Mouse (Mus musculus): ENCODE data around the gene Defb22.

Gene Defb22

GRCm38 (mm10) chr2:152439833-152440232 lies 50.1 kb downstream of the Defb22 start:
- DNase-seq (ENCODE audit: low read depth), result no peak

- DNase-seq (ENCODE audit: low read depth), result peak; percentile 39
Observed at GRCm38 (mm10) chr2:152438963-152439362, 51.0 kb downstream of the Defb22 start.

DNA sequence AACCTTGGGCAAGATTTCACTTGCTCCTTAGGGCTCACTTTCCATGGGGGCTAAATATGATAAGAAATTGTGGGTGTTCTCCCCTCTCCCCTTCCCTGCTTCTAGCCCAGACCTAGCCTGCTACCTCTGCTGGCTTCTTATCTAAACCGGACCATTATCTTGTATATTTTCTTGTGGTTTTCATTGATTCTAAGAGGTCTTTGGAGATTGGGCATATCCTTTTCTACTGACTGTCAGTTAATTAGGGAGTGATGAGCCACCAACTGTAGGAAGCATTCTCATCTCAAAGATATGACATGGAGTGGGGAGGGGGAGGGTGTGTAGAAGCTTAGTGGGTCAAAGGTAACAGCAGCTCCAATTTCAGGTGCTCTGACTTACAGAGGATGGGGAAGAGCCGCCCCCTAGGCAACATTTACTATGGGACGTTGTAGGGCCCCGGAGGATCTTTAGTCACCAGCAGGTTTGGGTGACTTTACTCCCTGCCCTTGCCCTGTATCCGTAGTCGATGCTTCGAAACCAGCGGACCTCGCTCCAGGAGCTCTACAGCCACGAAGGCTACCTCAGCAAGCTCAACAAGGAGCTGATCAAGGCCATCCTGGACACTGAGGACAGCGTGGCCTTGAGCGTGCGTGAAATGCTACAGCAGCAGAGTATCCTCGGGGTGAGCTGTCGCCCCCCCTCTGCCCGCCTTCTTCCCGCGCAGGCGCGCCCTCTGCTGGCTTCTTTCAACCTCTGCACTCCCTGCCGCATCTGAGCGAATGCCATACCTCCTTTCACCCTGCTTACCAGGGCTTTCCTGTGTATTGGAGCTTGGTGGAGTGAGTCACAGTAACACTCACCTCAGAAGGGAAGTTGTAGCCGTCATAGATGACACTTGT lies 52.7 kb downstream of the Defb22 start:
- DNase-seq (ENCODE audit: low read depth), result peak; percentile 92

- no peak for DNase-seq (ENCODE audit: low read depth)
Observed at GRCm38 (mm10) chr2:152436405-152436901, 53.5 kb downstream of the Defb22 start.

Data from NIH3T3 (cell line).